Mouse (Mus musculus) embryo, embryonic 10 days (tissue): ENCODE data around the gene Supt5.

Experiments
- DNase-seq: peaks from one replicate; pipeline ENCODE4 v3.0.0-alpha.2; 2015; ENCODE audit warnings: low spot score

The Supt5 gene

GRCm38 (mm10) chr7:28374647-28375046, 36.1 kb upstream of the Supt5 start:
- no peak for DNase-seq

GRCm38 (mm10) chr7:28373891-28374495, 35.4 kb upstream of the Supt5 start:
- no peak for DNase-seq

- DNase-seq = peak; percentile 90
Observed at GRCm38 (mm10) chr7:28373131-28373581, 34.6 kb upstream of the Supt5 start.

- DNase-seq = peak; percentile 97
Observed at GRCm38 (mm10) chr7:28372251-28373108, 33.9 kb upstream of the Supt5 start, which contains the start of gene Plekhg2. Plekhg2 (minus strand) TSS chr7:28372599.

GRCm38 (mm10) chr7:28371514-28371989, 33.0 kb upstream of the Supt5 start:
- peak; percentile 76 for DNase-seq

- DNase-seq = no peak
Observed at GRCm38 (mm10) chr7:28370977-28371513, 32.5 kb upstream of the Supt5 start.

GRCm38 (mm10) chr7:28370051-28370450, 31.5 kb upstream of the Supt5 start:
- no peak for DNase-seq

GRCm38 (mm10) chr7:28368276-28368920, 29.9 kb upstream of the Supt5 start:
- DNase-seq = no peak

GRCm38 (mm10) chr7:28367663-28368275, 29.2 kb upstream of the Supt5 start:
- DNase-seq = no peak

- DNase-seq = no peak
Observed at GRCm38 (mm10) chr7:28362441-28363060, 24.0 kb upstream of the Supt5 start.

- no peak for DNase-seq
Observed at GRCm38 (mm10) chr7:28361647-28362341, 23.2 kb upstream of the Supt5 start.

GRCm38 (mm10) chr7:28360291-28360690, 21.7 kb upstream of the Supt5 start:
- DNase-seq = no peak

- no peak for DNase-seq
Observed at GRCm38 (mm10) chr7:28359854-28360253, 21.3 kb upstream of the Supt5 start.

GRCm38 (mm10) chr7:28358431-28358830, 19.9 kb upstream of the Supt5 start:
- no peak for DNase-seq

- peak; percentile 55 for DNase-seq
Observed at GRCm38 (mm10) chr7:28357984-28358383, 19.4 kb upstream of the Supt5 start.

- peak; percentile 68 for DNase-seq
Observed at GRCm38 (mm10) chr7:28356981-28357380, 18.4 kb upstream of the Supt5 start.

- DNase-seq = no peak
Observed at GRCm38 (mm10) chr7:28355221-28355620, 16.7 kb upstream of the Supt5 start.

- no peak for DNase-seq
Observed at GRCm38 (mm10) chr7:28354596-28354995, 16.1 kb upstream of the Supt5 start.

- no peak for DNase-seq
Observed at GRCm38 (mm10) chr7:28354113-28354581, 15.6 kb upstream of the Supt5 start.

- no peak for DNase-seq
Observed at GRCm38 (mm10) chr7:28353267-28353666, 14.7 kb upstream of the Supt5 start.
